Mouse (Mus musculus): Measurements from ENCODE around the gene Hsd17b12.

Hsd17b12 gene

GRCm38 (mm10) chr2:94157592-94158519 lies at the start of gene Hsd17b12:
Hsd17b12 (minus strand) TSS chr2:94157964.
- DNase-seq (ENCODE audit: low read depth, low spot score), result peak; percentile 100

DNA sequence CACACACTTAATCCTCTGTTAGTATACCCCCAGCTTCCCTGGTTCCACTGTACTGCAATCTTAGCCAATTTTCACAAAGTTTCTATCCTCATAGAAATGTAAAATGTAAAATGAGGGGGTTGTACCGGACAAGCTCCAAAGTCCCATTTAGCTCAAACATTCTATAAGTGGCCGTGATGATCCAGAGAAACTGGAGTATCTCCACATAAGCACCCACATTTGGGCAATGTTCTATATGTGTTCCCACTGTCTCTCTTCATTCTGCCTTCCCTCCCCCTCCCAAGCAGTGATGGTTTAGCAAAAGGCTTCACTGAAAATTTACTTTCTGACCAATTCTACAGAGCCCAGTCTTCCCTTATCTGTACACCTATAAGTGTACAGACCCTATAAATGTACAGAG lies 27.1 kb upstream of the Hsd17b12 start:
- DNase-seq (ENCODE audit: low read depth, low spot score), result no peak

DNA sequence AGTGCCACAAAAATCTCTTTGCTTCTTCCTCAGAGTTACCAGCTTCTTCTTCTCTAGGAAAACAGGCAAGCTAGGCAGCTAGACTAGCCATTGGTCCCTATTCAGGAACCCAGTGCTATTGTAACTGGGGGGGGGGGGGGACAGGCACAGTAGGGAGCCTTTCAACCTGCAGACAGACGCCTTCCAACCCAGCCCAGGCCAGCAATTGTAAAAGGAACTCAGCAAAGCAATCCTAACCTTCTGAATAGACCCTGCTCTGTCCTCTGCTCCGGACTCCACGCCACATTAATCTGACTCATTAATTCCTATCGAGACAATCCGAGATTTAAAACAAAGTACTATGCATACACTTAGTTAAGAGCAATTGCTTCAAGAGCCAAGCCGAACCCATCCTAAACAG lies 26.4 kb upstream of the Hsd17b12 start:
- no peak for DNase-seq (ENCODE audit: low read depth, low spot score)

GRCm38 (mm10) chr2:94179030-94179407 lies 21.3 kb upstream of the Hsd17b12 start:
- DNase-seq (ENCODE audit: low read depth, low spot score), result no peak

DNA sequence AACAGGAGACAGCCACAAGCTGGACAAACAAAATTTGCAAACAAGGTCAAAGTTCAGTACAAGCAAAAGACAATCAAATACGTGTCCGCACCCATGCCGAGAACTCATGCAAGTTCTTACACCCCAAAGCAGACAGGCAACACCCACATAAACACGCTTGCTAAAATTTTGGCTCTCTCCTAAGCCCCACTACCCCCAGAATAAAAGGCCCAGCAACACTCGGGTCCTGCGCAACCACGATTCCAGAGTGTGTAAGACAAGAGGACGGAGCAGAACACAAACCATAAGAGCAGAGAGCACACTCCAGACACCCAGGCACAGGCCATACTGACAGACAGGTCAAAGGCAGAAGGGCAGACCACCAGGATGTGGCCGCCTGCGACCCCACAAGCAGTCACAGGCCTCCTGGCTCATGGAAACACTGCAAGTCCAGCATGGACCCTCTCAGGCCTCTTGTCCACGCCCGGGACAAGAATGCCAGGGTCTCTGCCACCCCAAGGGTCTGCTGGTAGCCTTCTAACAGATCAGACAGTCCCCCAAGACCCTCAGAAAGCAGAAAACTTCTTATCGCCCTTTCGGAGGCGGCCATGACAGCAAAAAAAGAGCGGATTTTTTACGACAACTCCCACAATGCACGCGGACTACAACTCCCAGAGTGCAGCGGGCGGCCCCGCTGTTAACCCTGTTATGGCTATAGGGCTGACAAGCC lies 20.7 kb upstream of the Hsd17b12 start:
- peak; percentile 82 for DNase-seq (ENCODE audit: low read depth, low spot score)

DNA sequence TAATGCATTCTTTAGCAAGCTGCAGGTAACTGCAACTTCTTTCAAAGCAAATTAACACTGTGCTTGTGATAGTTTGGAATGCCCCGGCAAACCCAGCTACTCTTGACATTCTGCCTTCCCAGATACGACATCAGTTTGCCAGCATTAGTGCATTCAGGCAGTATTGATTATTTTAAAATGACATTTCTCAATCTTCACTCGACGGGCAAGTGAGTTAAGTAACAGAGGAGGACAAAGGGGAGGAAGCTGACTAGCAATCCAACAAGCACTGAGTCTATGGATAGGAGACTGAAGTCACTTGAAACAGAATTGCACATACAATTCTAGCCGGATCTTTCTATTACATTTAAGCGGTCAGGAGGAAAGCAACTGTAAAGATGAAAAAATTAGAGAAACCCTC lies 19.5 kb upstream of the Hsd17b12 start:
- DNase-seq (ENCODE audit: low read depth, low spot score), result no peak

GRCm38 (mm10) chr2:94176381-94176780 lies 18.6 kb upstream of the Hsd17b12 start:
- no peak for DNase-seq (ENCODE audit: low read depth, low spot score)

GRCm38 (mm10) chr2:94173549-94173948 lies 15.8 kb upstream of the Hsd17b12 start:
- DNase-seq (ENCODE audit: low read depth, low spot score), result no peak

- no peak for DNase-seq (ENCODE audit: low read depth, low spot score)
Observed at GRCm38 (mm10) chr2:94163207-94163606, 5.4 kb upstream of the Hsd17b12 start.

GRCm38 (mm10) chr2:94162141-94162540 lies 4.4 kb upstream of the Hsd17b12 start:
- DNase-seq (ENCODE audit: low read depth, low spot score), result no peak

- no peak for DNase-seq (ENCODE audit: low read depth, low spot score)
Observed at GRCm38 (mm10) chr2:94158520-94158884, 738 bp upstream of the Hsd17b12 start.

- no peak for DNase-seq (ENCODE audit: low read depth, low spot score)
Observed at GRCm38 (mm10) chr2:94157051-94157450, 713 bp downstream of the Hsd17b12 start.

DNA sequence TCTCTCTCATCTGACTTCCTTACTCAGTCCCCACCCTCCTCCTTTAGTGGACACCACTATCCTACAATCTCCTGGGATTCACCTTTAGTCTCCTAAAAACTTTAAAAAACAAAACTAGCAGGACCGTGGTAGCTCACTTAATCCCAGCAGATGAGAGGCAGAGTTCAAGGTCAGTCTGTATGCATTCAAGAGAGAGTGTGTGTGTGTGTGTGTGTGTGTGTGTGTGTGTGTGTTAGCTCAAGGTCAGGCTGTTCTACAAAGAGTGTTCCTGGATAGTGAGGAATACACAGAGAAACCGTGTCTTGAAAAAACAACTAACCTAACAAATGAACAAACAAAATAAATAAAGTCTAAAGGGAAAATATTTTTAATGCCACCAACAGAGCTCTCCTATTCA lies 12.6 kb downstream of the Hsd17b12 start:
- no peak for DNase-seq (ENCODE audit: low read depth, low spot score)

GRCm38 (mm10) chr2:94144520-94145145 lies 13.1 kb downstream of the Hsd17b12 start:
- no peak for DNase-seq (ENCODE audit: low read depth, low spot score)

DNA sequence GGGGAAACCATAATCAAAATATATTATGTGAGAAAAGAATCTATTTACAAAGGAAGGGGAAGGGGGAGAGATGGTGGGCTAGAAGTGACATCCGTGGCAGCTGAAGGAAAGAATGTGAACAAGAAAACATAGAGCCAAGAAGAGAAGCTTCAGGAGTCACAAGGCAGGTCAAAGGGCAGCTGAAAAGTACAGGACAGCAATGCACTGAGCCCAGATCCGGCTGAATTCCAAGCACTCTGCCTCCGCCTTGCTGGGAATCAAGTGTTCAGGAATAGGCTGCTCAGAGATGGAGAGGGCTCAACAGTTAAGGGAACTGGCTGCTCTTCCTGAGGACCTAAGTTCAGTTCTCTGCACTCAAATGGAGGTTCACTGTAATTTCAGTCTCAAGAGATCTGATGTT lies 16.5 kb downstream of the Hsd17b12 start:
- DNase-seq (ENCODE audit: low read depth, low spot score), result no peak

DNA sequence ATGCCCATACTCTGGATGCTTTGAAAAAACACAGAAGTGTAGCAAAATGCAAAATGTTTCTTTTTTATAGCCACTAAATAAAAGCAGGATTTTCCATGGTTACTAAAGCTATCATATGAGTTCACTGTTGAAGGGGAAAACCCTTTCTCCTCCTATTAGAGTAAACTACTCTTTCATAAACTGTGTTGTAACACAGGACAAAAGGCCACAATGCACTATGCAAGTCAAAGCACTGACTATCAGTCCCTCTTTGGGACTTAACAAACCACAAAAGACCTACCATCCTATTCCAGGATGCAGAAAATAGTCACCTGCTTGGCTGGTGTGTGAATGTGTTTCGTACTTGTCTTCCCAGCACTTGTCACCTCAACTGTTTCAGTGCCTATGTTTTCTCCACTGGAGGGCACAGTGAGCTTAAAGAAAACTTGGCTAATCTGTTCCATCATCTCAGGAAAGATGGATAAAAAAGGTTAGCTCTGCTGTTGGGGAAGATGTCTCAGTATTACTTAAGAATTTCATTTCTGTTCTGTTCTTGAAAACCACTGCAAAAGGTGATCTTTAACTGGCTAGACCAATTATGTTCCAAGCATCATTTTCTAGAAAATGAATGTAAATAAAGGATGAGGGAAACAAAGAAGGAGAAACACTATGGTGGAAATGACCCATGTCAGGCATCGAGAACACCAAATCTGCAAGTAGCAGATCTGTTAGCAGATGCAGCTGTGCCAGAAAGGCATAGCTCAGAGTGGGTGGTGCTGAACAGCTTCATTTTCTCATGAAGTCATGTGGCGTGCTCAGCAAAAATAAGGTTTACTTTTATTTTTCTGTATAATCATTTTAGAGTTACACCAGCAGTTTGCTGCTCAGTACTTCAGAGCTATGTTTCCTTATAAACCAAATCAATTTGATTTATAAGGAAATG lies 19.0 kb downstream of the Hsd17b12 start:
- no peak for DNase-seq (ENCODE audit: low read depth, low spot score)

DNA sequence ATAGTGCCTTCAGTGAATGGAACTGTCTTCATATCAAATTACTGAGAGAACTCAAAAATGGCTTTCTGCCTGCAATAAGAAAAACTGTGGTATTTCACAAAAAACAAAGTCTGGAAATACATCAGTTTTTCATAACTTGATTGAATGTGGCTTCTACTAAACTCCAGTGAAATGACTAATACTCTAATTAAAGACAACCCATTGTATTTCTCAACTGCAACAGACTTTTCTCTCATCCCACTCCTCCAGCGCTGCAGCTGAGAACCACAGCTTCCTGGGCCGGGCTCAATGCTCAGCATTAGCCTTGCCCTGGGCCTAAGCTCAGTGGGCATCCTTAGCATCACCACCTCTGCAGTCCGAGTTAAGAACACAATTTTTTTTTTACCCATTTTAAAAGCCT lies 20.9 kb downstream of the Hsd17b12 start:
- no peak for DNase-seq (ENCODE audit: low read depth, low spot score)

- DNase-seq (ENCODE audit: low read depth, low spot score), result no peak
Observed at GRCm38 (mm10) chr2:94128496-94128895, 29.3 kb downstream of the Hsd17b12 start.

GRCm38 (mm10) chr2:94122182-94123041 lies 35.4 kb downstream of the Hsd17b12 start:
- peak; percentile 54 for DNase-seq (ENCODE audit: low read depth, low spot score)

GRCm38 (mm10) chr2:94103758-94104157 lies 54.0 kb downstream of the Hsd17b12 start:
- no peak for DNase-seq (ENCODE audit: low read depth, low spot score)
